Mouse (Mus musculus) thymus, adult 2 months (tissue): ENCODE results near the gene Ppfia1. TPM values are rescaled to one million over a fixed set of nuclear protein-coding genes. Genes with fewer than 3 reads are reported as not detected.

ENCODE experiments used
- DNase-seq: peaks from one replicate; pipeline ENCODE4 v3.0.0; 2021
- H3K27ac ChIP-seq: fragments of 200-500 bp; 2 replicates; pipeline ENCODE4 v1.5.1; 2012; ENCODE audit warnings: low read length, control low read depth; ENCODE audit not compliant: control insufficient read depth, insufficient read depth
- H3K27me3 ChIP-seq: fragments of 200-500 bp; 2 replicates; pipeline ENCODE4 v1.6.1; 2012; ENCODE audit warnings: mild to moderate bottlenecking, low read length, moderate library complexity, mixed read lengths; ENCODE audit not compliant: control insufficient read depth, insufficient read depth
- H3K36me3 ChIP-seq: fragments of 200-500 bp; 2 replicates; pipeline ENCODE4 v1.6.1; 2012; ENCODE audit warnings: mild to moderate bottlenecking, low read length, moderate library complexity; ENCODE audit not compliant: control insufficient read depth, insufficient read depth
- H3K4me1 ChIP-seq: fragments of 200-500 bp; replicated peaks from 2 replicates; pipeline ENCODE4 v1.6.1; 2012; ENCODE audit warnings: low read length; ENCODE audit not compliant: control insufficient read depth, insufficient read depth
- H3K4me3 ChIP-seq: fragments of 200-500 bp; 2 replicates; pipeline ENCODE4 v1.5.1; 2012; ENCODE audit warnings: mild to moderate bottlenecking, low read length, control low read depth, moderate library complexity; ENCODE audit not compliant: control insufficient read depth, insufficient read depth
- CTCF ChIP-seq: fragments of 200-500 bp; IDR thresholded peaks from 2 replicates; pipeline ENCODE4 v1.5.1; 2012; ENCODE audit warnings: mild to moderate bottlenecking, control low read depth, low read length, moderate library complexity, borderline replicate concordance; ENCODE audit not compliant: control insufficient read depth, poor library complexity, insufficient read depth; ENCODE audit errors: extremely low read depth
- POLR2A ChIP-seq: fragments of 200-500 bp; IDR thresholded peaks from 2 replicates; pipeline ENCODE4 v1.6.1; 2012; ENCODE audit warnings: mild to moderate bottlenecking, low read length, control low read depth, moderate library complexity; ENCODE audit not compliant: control insufficient read depth, poor library complexity, insufficient read depth; ENCODE audit errors: extremely low read depth
- WGBS: fragments of 180-500 bp; shearing (Covaris S2); methylation state at CpG from one replicate; pipeline ENCODE4 v1.1.7; 2018; 5-methylcytosine and 5-hydroxymethylcytosine counted together
- polyA plus RNA-seq: library from polyadenylated mRNA; depleted of rRNA; stranded (reverse); fragments of >200 nt; gene quantifications from 2 replicates; pipeline ENCODE4 v1.2.3, GENCODE M21; 2012

The Ppfia1 gene
- polyA plus RNA-seq, 1 experiment: 59.8 TPM

DNA sequence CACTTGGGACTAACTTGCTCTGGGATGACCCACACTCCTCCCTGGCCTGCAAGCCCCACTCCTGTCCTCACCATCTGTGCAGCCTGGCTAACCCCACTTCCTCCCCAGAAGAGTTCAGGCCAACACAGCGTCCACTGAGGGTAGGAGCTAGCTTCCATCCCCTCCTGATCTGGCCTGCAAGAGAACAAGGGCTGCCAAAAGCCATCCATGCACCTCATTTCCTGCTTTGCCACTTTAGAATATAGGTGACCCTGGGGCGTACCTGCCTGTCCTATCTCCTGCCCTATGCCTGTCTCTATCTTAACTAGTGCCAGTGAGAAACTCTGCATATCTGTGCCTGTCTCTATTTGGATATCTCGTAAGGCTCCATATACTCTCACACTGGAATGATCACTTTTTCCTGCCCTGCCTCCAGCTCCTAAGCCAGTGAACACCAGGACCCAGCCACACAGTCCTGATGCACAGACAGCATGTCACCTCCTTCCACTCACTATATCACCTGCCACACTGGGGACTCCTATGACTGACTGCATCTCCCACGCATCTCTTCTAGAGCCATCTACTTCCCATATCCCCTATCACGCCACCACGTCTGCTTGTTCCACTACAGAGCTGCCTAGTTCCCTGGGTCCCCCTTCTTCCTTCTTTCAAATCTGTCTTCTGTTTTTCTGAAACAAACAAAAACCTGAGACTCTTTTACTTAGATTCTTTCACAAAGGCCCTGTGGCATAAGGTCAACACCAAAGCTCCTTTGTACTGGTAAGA lies 28.9 kb downstream of the Ppfia1 start:
- Histone ChIP-seq H3K4me3 (no peak overlapping the region), H3K36me3 (peaks cover 6% of the 10 kb centered on the region), H3K27me3 (no peaks in the 10 kb centered on the region), H3K27ac (no peak overlapping the region), H3K4me1 (no peaks in the 10 kb centered on the region)
- TF ChIP-seq CTCF: no peak
- TF ChIP-seq POLR2A: no peak
- no peak for DNase-seq
- 91% methylated on average over 6 of the region's 6 CpGs for WGBS

- Histone ChIP-seq H3K27me3 (no peaks in the 10 kb centered on the region), H3K4me3 (no peak overlapping the region), H3K27ac (no peak overlapping the region), H3K36me3 (peaks cover 17% of the 10 kb centered on the region), H3K4me1 (no peaks in the 10 kb centered on the region)
- 94% methylated on average over 3 of the region's 3 CpGs for WGBS
- no peak for DNase-seq
- TF ChIP-seq POLR2A (no peak), CTCF (no peak)
Measured at GRCm38 (mm10) chr7:144523415-144523814, 30.1 kb downstream of the Ppfia1 start.

DNA sequence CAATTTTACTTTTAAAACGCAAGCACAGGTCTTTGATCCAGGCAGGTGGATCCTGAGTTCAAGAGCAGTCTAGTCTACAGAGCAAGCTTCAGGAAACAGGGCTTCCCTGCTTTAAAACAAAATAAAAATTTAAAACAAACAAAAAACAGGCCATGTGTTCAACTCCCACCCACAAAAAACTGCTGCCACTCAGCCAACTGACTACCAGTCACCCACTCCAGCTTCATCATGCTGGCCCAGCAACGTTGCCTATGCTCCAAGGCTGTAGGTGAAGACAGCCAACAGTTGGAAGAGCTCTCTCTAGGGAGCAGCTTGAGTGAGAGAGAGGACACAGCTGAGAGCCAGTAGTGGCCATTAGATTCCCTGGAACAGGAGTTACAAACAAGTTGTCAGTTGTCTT lies 31.6 kb downstream of the Ppfia1 start:
- Histone ChIP-seq H3K4me1 (no peaks in the 10 kb centered on the region), H3K27me3 (no peaks in the 10 kb centered on the region), H3K36me3 (peaks cover 28% of the 10 kb centered on the region), H3K27ac (no peak overlapping the region), H3K4me3 (no peak overlapping the region)
- TF ChIP-seq POLR2A (no peak), CTCF (no peak)
- DNase-seq: no peak
- WGBS: 75% methylated on average over 2 of the region's 2 CpGs

GRCm38 (mm10) chr7:144519852-144520251 lies 33.7 kb downstream of the Ppfia1 start:
- WGBS: 98% methylated on average over 5 of the region's 5 CpGs

DNA sequence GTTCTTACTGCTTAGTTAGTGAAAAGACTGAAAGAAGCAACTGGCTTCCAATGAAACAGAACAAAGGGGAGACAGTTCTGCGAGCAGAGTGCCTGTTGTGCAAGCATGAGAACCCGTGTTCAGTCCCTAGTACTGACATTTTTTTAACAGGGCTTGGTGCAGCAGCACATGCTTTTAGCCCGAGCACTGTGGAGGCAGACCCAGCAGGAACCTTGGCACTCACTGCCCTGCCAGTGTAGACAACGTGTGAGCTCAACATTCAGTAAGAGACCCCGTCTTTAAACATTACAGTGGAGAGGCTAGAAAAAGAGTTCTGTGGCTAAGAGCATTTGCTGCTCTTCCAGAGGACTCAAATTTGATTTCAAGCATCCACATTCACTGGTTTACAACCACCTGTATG lies 36.8 kb downstream of the Ppfia1 start:
- H3K27ac ChIP-seq: no peak overlapping the region
- DNase-seq: no peak
- TF ChIP-seq POLR2A (no peak), CTCF (no peak)
- 95% methylated on average over 5 of the region's 5 CpGs for WGBS
- H3K4me3 ChIP-seq: no peak overlapping the region
- no peaks in the 10 kb centered on the region for H3K4me1 ChIP-seq
- H3K27me3 ChIP-seq: no peaks in the 10 kb centered on the region
- H3K36me3 ChIP-seq: peaks cover 49% of the 10 kb centered on the region

More at GRCm38 (mm10) chr7:144519852-144520251, 33.7 kb downstream of the Ppfia1 start:
- Histone ChIP-seq H3K4me1 (no peaks in the 10 kb centered on the region), H3K27ac (no peak overlapping the region), H3K4me3 (no peak overlapping the region), H3K36me3 (peaks cover 31% of the 10 kb centered on the region), H3K27me3 (no peaks in the 10 kb centered on the region)
- no peak for TF ChIP-seq CTCF
- no peak for TF ChIP-seq POLR2A
- no peak for DNase-seq

DNA sequence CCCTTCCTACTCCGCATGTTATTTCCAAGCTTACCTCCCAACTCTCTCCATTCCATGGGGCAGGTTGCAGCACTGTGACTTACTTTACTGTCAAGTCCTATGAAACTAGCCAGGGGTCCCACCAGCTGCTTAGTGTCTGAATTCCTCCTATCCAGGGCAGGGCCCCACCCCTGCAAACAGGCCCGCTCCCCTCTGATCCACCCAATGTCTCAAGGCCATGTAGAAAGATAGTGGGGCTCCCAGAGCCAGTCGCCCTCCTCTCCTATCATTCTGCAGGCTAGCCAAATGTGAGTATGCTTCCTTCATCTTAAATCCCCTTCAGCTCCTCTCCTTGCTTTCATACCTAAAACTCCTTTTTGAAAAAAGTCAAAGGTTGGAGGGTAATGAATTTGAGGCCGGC lies 44.4 kb downstream of the Ppfia1 start:
- peaks cover 75% of the 10 kb centered on the region for H3K36me3 ChIP-seq
- WGBS: 96% methylated on average over 4 of the region's 4 CpGs

DNA sequence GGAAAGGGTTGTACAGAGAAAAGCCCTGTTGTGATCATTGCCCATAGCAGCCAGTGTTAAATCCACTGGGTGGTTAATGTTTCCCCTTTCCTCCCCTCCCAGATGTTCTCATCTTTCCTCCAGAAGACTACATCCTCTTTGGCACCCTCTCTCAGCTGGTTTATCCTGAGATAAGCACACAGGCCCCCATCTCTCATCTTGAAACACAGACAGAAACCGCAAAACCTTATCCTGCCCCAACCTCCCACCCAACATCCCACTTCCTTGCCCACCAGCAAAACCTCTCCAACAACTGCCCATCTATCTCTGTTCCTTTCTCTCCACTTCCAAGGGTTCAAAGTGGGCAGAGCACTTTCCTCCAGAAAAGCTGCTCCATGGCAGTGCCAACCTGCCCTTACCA lies 46.7 kb downstream of the Ppfia1 start:
- 93% methylated on average over 1 of the region's 1 CpGs for WGBS
- DNase-seq: no peak
- Histone ChIP-seq H3K4me1 (no peaks in the 10 kb centered on the region), H3K27me3 (no peaks in the 10 kb centered on the region), H3K27ac (no peak overlapping the region), H3K4me3 (no peak overlapping the region), H3K36me3 (peaks cover 66% of the 10 kb centered on the region)
- TF ChIP-seq CTCF (no peak), POLR2A (no peak)

More for the DNA sequence above, 44.4 kb downstream of the Ppfia1 start:
- Histone ChIP-seq H3K27ac (no peak overlapping the region), H3K4me1 (no peaks in the 10 kb centered on the region), H3K27me3 (no peaks in the 10 kb centered on the region), H3K4me3 (no peak overlapping the region)
- no peak for DNase-seq
- TF ChIP-seq POLR2A: no peak
- TF ChIP-seq CTCF: no peak
